Mouse (Mus musculus) stomach, postnatal 0 days (tissue): ENCODE measurements around the gene Tnp1.

ENCODE experiments used
- CTCF ChIP-seq: IDR thresholded peaks from 2 replicates; pipeline ENCODE4 v1.5.1; 2016; ENCODE audit warnings: antibody characterized with exemption, low read depth, mild to moderate bottlenecking, moderate library complexity
- EP300 ChIP-seq: optimal IDR thresholded peaks from 2 replicates; pipeline ENCODE3; 2016; ENCODE audit warnings: antibody characterized with exemption

GRCm38 (mm10) chr1:73026157-73026556, 10.4 kb upstream of the Tnp1 start:
- TF ChIP-seq CTCF (no peak), EP300 (no peak)
